Mouse (Mus musculus): Measurements from ENCODE around the gene Phactr2. TPM values are rescaled to one million over a fixed set of nuclear protein-coding genes. Genes with fewer than 3 reads are reported as not detected.

Phactr2 gene
- polyA plus RNA-seq, 1 experiment from 2014 or later, result 7.5 TPM

DNA sequence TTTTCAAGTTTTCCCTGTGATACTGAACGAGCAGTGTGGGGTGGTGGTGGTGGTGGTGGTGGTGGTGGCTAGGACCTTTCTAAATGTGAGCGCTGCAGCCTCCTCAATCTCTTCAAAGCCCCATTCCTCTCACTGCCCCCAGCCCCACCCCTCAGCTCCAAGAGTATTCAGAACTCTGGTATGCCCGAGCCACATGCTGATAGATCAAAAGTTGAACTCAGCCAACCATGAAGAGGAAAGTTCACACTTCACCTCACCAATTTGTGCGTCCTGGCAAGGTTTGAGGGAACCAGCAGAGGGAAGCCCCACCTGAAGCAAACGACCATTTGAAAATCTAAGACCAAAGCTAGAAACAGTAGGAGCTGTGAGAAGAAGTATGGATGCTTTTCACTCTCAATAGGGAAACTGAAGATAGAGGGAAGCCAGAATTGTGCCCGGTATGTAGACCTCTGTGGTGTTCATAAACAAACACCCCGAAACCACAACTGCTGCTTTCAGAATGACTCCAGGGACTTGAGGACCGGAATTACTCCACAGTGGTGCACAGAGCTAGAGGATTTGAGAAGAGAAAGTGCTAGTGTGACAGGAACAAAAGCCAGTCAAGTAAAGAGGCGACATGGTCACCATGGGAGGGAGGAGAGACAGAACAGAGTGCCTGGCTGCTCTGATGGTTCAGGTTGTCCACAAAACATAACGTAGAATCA, 35.9 kb downstream of the Phactr2 start:
- no peak for ATAC-seq (ENCODE audit: low read depth)
- Histone ChIP-seq H3K9ac (replicated peaks; ENCODE audit: low read depth, low read length) (no peak overlapping the region), H3K9me3 (ENCODE audit: control insufficient read depth, low read length) (no peaks in the 10 kb centered on the region), H3K27ac (ENCODE audit: low read depth, low read length) (no peak overlapping the region), H3K4me3 (ENCODE audit: low read depth, low read length) (no peak overlapping the region), H3K4me2 (ENCODE audit: low read depth, low read length) (no peak overlapping the region), H3K4me1 (ENCODE audit: control insufficient read depth, insufficient read depth, low read length) (no peaks in the 10 kb centered on the region), H3K27me3 (ENCODE audit: control insufficient read depth, insufficient read depth, low read length) (no peaks in the 10 kb centered on the region), H3K36me3 (ENCODE audit: control insufficient read depth, insufficient read depth, low read length) (no peaks in the 10 kb centered on the region)
- WGBS, result 74% methylated on average over 10 of the region's 10 CpGs

DNA sequence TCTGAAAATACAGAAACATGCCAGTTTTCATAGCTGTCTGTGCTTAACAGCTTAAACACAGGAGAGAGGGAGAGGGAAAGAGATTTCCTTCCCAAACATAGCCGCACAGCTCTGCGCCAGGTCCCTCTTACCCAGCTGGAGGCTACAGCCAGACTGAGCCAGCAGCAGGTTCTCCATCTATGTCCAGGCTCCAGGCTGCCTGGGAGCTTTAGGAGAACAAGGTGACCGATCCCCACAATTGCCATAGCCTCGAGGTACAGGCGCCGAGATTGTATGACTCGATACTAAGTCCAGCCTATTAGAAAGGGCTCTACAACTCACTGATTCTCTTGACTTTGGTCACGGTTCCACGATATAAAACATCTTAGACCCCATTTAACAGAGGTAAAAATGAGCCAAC, 37.2 kb downstream of the Phactr2 start:
- 87% methylated on average over 9 of the region's 9 CpGs for WGBS
- no peaks in the 10 kb centered on the region for H3K9me3 ChIP-seq (ENCODE audit: control insufficient read depth, low read length)
- H3K4me3 ChIP-seq (ENCODE audit: low read depth, low read length), result no peak overlapping the region
- no peak overlapping the region for H3K4me2 ChIP-seq (ENCODE audit: low read depth, low read length)
- H3K27ac ChIP-seq (ENCODE audit: low read depth, low read length), result no peak overlapping the region
- no peaks in the 10 kb centered on the region for H3K4me1 ChIP-seq (ENCODE audit: control insufficient read depth, insufficient read depth, low read length)
- no peak overlapping the region for H3K9ac ChIP-seq (replicated peaks; ENCODE audit: low read depth, low read length)
- H3K36me3 ChIP-seq (ENCODE audit: control insufficient read depth, insufficient read depth, low read length), result no peaks in the 10 kb centered on the region
- no peaks in the 10 kb centered on the region for H3K27me3 ChIP-seq (ENCODE audit: control insufficient read depth, insufficient read depth, low read length)
- ATAC-seq (ENCODE audit: low read depth), result no peak

DNA sequence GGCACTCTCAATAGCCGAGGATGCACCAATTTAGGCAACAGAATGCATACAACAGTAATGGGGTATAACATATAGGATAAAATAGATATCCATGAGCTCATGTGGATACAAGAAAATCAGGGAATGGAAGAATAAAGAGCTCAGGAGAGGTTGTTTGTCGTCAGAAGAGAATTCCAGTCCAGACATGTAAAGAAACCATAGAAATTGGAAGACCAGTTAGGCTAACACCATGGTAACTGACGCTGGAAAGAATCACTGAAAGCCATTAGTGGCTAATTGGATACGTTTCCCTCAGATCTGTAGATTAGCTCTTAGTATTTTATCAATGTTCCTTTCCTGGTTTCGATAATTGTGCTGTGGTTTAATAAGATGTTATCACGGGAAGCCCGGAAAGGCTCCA, 41.2 kb downstream of the Phactr2 start:
- 0 out of 2 replicates have a peak, but pooled peaks cover 4% of the 10 kb centered on the region for H3K4me1 ChIP-seq (ENCODE audit: control insufficient read depth, insufficient read depth, low read length)
- H3K4me2 ChIP-seq (ENCODE audit: low read depth, low read length), result no peak overlapping the region
- no peak overlapping the region for H3K27ac ChIP-seq (ENCODE audit: low read depth, low read length)
- no peaks in the 10 kb centered on the region for H3K36me3 ChIP-seq (ENCODE audit: control insufficient read depth, insufficient read depth, low read length)
- no peaks in the 10 kb centered on the region for H3K9me3 ChIP-seq (ENCODE audit: control insufficient read depth, low read length)
- H3K4me3 ChIP-seq (ENCODE audit: low read depth, low read length), result no peak overlapping the region
- WGBS, result 49% methylated on average over 7 of the region's 7 CpGs
- no peak for ATAC-seq (ENCODE audit: low read depth)
- no peak overlapping the region for H3K9ac ChIP-seq (replicated peaks; ENCODE audit: low read depth, low read length)
- H3K27me3 ChIP-seq (ENCODE audit: control insufficient read depth, insufficient read depth, low read length), result no peaks in the 10 kb centered on the region

DNA sequence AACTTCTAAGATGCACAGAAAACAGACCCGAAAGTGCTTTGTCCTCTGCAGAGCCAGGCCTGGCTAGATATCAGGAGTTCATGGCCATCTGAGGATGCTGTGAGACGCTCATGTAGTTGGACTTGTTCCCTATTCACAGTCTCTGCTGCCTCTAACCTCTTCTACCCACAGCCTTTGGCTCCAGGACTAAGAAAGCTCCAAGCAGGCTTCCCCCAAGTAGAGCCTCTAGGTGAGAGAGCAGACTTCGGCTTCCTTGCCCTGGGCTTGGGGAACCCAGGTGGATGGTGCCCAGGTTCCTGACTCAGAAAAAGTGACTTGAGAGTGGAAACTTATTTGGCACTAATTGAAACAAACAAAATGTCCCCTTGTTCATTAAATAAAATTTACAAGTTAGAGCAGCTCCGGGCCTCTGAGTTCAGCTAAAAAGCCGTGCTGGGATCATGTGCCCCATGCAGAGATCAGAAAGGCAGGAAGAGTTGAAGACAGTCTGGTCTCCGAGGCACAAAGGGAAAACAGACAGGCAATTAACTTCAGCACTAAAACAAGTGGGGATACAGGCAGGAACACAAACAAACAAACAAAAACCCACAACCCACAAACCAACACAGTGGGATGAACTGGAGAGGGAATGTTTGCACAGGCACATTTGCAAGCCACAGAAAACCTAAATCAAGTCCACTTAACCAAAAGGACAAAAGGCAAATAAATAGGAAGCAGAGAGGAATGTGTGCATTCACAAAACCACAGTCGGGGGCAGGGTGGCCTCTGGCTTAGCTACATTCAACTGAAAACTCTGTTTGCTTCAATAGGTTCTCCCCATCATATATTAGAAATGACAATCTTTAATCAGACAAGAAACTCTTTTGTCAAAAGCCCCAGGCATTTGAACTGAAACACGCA, 42.3 kb downstream of the Phactr2 start:
- H3K27me3 ChIP-seq (ENCODE audit: control insufficient read depth, insufficient read depth, low read length), result no peaks in the 10 kb centered on the region
- H3K9ac ChIP-seq (replicated peaks; ENCODE audit: low read depth, low read length), result no peak overlapping the region
- no peaks in the 10 kb centered on the region for H3K36me3 ChIP-seq (ENCODE audit: control insufficient read depth, insufficient read depth, low read length)
- H3K9me3 ChIP-seq (ENCODE audit: control insufficient read depth, low read length), result no peaks in the 10 kb centered on the region
- 17% methylated on average over 8 of the region's 8 CpGs for WGBS
- H3K27ac ChIP-seq (ENCODE audit: low read depth, low read length), result no peak overlapping the region
- ATAC-seq (ENCODE audit: low read depth), result no peak
- no peak overlapping the region for H3K4me2 ChIP-seq (ENCODE audit: low read depth, low read length)
- no peak overlapping the region for H3K4me3 ChIP-seq (ENCODE audit: low read depth, low read length)
- 0 out of 2 replicates have a peak, but pooled peaks cover 4% of the 10 kb centered on the region for H3K4me1 ChIP-seq (ENCODE audit: control insufficient read depth, insufficient read depth, low read length)

DNA sequence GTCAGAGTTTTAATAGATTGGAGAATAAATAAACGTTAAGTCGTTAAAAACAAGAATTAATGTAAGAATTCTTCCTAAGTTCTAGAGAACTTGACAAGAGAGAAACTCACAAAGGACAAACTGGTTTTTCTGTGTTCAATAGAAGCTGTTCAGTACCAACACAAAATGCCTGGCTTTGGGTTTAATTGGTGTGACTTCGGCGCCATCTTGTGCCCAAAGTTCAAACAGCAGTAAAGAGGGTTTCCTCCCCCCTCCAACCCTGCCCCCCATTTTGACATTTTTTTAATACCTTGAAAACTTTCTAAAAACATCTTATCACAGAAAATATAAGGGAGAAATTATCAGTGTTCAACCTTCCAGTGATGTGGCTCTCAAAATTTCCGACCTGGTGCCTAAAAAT, 44.4 kb downstream of the Phactr2 start:
- H3K9me3 ChIP-seq (ENCODE audit: control insufficient read depth, low read length), result no peaks in the 10 kb centered on the region
- H3K27me3 ChIP-seq (ENCODE audit: control insufficient read depth, insufficient read depth, low read length), result no peaks in the 10 kb centered on the region
- H3K36me3 ChIP-seq (ENCODE audit: control insufficient read depth, insufficient read depth, low read length), result no peaks in the 10 kb centered on the region
- H3K9ac ChIP-seq (replicated peaks; ENCODE audit: low read depth, low read length), result no peak overlapping the region
- H3K4me1 ChIP-seq (ENCODE audit: control insufficient read depth, insufficient read depth, low read length), result 0 out of 2 replicates have a peak, but pooled peaks cover 4% of the 10 kb centered on the region
- no peak overlapping the region for H3K4me3 ChIP-seq (ENCODE audit: low read depth, low read length)
- H3K4me2 ChIP-seq (ENCODE audit: low read depth, low read length), result no peak overlapping the region
- peak; percentile 68; the same call in 1 of the 2 replicates for ATAC-seq (ENCODE audit: low read depth)
- 13% methylated on average over 5 of the region's 5 CpGs for WGBS
- H3K27ac ChIP-seq (ENCODE audit: low read depth, low read length), result no peak overlapping the region

DNA sequence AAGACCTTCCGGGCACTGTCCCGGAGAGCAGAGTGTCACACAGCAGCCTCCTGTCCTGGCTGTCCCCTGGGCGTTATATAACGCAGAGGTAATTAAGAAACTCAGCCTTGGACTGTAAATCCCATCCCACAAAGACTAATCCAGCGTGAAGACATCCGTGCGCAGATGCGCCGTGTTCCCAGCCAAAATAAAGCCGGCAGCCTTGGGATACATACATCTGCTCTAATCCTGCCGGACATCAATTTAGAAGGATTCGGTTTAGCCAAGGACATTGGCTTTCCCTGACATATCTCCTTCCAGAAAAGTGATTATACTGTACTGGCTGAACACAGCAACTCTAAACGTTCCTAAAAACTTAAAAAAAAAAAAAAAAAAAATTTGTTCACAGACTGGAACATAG, 45.0 kb downstream of the Phactr2 start:
- peak; percentile 74 for ATAC-seq (ENCODE audit: low read depth)
- Histone ChIP-seq H3K4me2 (ENCODE audit: low read depth, low read length) (peak overlapping the region; percentile 23; the same call in 1 of the 2 replicates), H3K27me3 (ENCODE audit: control insufficient read depth, insufficient read depth, low read length) (no peaks in the 10 kb centered on the region), H3K27ac (ENCODE audit: low read depth, low read length) (no peak overlapping the region), H3K9me3 (ENCODE audit: control insufficient read depth, low read length) (no peaks in the 10 kb centered on the region), H3K9ac (replicated peaks; ENCODE audit: low read depth, low read length) (0 out of 2 replicates have a peak overlapping the region, but pooled peaks have one; percentile 16), H3K4me3 (ENCODE audit: low read depth, low read length) (no peak overlapping the region), H3K4me1 (ENCODE audit: control insufficient read depth, insufficient read depth, low read length) (0 out of 2 replicates have a peak, but pooled peaks cover 4% of the 10 kb centered on the region), H3K36me3 (ENCODE audit: control insufficient read depth, insufficient read depth, low read length) (no peaks in the 10 kb centered on the region)
- WGBS, result 11% methylated on average over 13 of the region's 13 CpGs

DNA sequence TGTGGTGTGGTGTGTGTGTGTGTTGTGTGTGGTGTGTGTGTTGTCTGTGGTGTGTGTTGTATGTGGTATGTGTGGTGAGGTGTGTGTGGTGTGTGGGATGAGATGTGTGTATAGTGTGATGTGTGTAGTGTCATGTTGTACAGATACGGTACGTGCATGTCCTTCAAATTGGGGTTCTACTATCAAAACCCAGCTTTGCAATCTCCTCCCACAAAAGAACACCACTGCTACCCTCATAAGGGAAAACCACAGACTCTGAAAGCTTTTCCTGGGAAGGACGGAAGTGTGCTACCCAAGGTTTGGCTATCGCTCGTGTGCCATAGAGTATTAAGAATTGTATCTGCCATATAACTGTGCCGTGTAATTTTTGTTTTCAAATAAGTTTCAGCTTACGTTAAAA, 45.7 kb downstream of the Phactr2 start:
- no peak overlapping the region for H3K4me3 ChIP-seq (ENCODE audit: low read depth, low read length)
- no peaks in the 10 kb centered on the region for H3K36me3 ChIP-seq (ENCODE audit: control insufficient read depth, insufficient read depth, low read length)
- H3K27ac ChIP-seq (ENCODE audit: low read depth, low read length), result no peak overlapping the region
- no peaks in the 10 kb centered on the region for H3K9me3 ChIP-seq (ENCODE audit: control insufficient read depth, low read length)
- no peak overlapping the region for H3K4me2 ChIP-seq (ENCODE audit: low read depth, low read length)
- no peak for ATAC-seq (ENCODE audit: low read depth)
- 80% methylated on average over 7 of the region's 7 CpGs for WGBS
- 0 out of 2 replicates have a peak, but pooled peaks cover 4% of the 10 kb centered on the region for H3K4me1 ChIP-seq (ENCODE audit: control insufficient read depth, insufficient read depth, low read length)
- H3K9ac ChIP-seq (replicated peaks; ENCODE audit: low read depth, low read length), result no peak overlapping the region
- no peaks in the 10 kb centered on the region for H3K27me3 ChIP-seq (ENCODE audit: control insufficient read depth, insufficient read depth, low read length)

DNA sequence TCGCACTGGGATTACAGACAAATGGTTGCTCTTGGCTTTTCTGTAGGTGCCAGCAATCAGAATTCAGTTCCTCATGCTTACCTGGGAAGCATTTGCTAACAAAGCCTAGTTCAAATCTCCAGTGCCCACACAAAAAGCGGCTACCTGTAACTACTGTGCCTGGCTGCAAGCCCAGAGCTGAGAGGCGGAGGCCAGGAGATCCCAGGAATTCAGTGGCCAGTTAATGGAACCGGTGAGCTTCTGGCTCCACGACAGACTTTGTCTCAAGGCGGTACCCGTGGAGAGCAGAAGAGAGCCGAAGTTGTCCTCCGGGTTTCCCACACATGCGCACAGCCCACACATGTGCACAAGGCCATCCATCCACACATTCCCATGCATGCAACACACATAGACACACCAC, 46.6 kb downstream of the Phactr2 start:
- WGBS, result 79% methylated on average over 10 of the region's 10 CpGs
- no peaks in the 10 kb centered on the region for H3K36me3 ChIP-seq (ENCODE audit: control insufficient read depth, insufficient read depth, low read length)
- H3K4me3 ChIP-seq (ENCODE audit: low read depth, low read length), result no peak overlapping the region
- H3K4me1 ChIP-seq (ENCODE audit: control insufficient read depth, insufficient read depth, low read length), result 0 out of 2 replicates have a peak, but pooled peaks cover 4% of the 10 kb centered on the region
- H3K4me2 ChIP-seq (ENCODE audit: low read depth, low read length), result no peak overlapping the region
- no peak for ATAC-seq (ENCODE audit: low read depth)
- no peak overlapping the region for H3K27ac ChIP-seq (ENCODE audit: low read depth, low read length)
- no peaks in the 10 kb centered on the region for H3K9me3 ChIP-seq (ENCODE audit: control insufficient read depth, low read length)
- no peak overlapping the region for H3K9ac ChIP-seq (replicated peaks; ENCODE audit: low read depth, low read length)
- no peaks in the 10 kb centered on the region for H3K27me3 ChIP-seq (ENCODE audit: control insufficient read depth, insufficient read depth, low read length)

DNA sequence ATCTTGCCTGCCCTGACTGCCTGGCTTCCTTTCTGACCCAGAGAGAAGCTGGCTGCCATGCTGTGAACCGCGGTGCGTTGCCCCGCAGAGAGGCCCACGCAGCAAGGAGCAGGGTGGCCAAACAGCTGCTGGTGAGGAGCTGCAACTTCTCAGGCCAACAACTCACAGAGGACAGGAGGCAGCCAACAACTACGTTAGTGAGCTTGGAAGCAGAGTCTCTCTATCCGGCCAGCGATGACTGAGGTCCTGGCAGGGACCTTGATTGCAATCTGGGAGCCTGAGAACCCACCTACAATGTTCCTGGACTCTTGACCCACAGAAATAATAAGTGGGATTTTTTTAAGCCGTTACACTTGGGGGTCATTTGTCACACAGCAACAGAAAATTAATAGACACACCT, 49.0 kb downstream of the Phactr2 start:
- H3K9ac ChIP-seq (replicated peaks; ENCODE audit: low read depth, low read length), result no peak overlapping the region
- no peak for ATAC-seq (ENCODE audit: low read depth)
- H3K9me3 ChIP-seq (ENCODE audit: control insufficient read depth, low read length), result no peaks in the 10 kb centered on the region
- 85% methylated on average over 9 of the region's 9 CpGs for WGBS
- H3K4me3 ChIP-seq (ENCODE audit: low read depth, low read length), result no peak overlapping the region
- no peaks in the 10 kb centered on the region for H3K27me3 ChIP-seq (ENCODE audit: control insufficient read depth, insufficient read depth, low read length)
- no peaks in the 10 kb centered on the region for H3K36me3 ChIP-seq (ENCODE audit: control insufficient read depth, insufficient read depth, low read length)
- H3K4me1 ChIP-seq (ENCODE audit: control insufficient read depth, insufficient read depth, low read length), result 0 out of 2 replicates have a peak, but pooled peaks cover 4% of the 10 kb centered on the region
- H3K27ac ChIP-seq (ENCODE audit: low read depth, low read length), result no peak overlapping the region
- H3K4me2 ChIP-seq (ENCODE audit: low read depth, low read length), result no peak overlapping the region

Measured in neural tube, embryonic 14.5 days (tissue).